In genomic region chr6:91718603-91719002, GRCm38 (mm10) we compare ENCODE assay signal across 7 mouse cellular contexts. TPM values are rescaled to one million over a fixed set of nuclear protein-coding genes. Genes with fewer than 3 reads are reported as not detected.
A peak's percentile ranks its signal among the peaks of the same experiment; 100 is the strongest.
DNase-seq lines count a peak whose midpoint lies in the region; ATAC-seq lines count a peak whose summit lies in the region.

No protein-coding gene starts in this region.

- H3K36me3 ChIP-seq in forebrain, embryonic 13.5 days (ENCODE audit: poor library complexity, severe bottlenecking), result peaks cover 19% of the 10 kb centered on the region
- H3K36me3 ChIP-seq in liver, embryonic 12.5 days, result peaks cover 23% of the 10 kb centered on the region
- 0 out of 2 replicates have a peak, but pooled peaks cover 6% of the 10 kb centered on the region for H3K36me3 ChIP-seq in stomach, embryonic 15.5 days

- peak overlapping the region; percentile 95 for H3K27ac ChIP-seq in forebrain, embryonic 13.5 days
- H3K27ac ChIP-seq in liver, embryonic 12.5 days, result peak overlapping the region; percentile 56
- H3K27ac ChIP-seq in stomach, embryonic 15.5 days, result 0 out of 2 replicates have a peak overlapping the region, but pooled peaks have one; percentile 51

- ATAC-seq in forebrain, embryonic 13.5 days, result peak; percentile 13; the same call in 1 of the 2 replicates
- no peak for ATAC-seq in liver, embryonic 12.5 days
- no peak for ATAC-seq in stomach, embryonic 15.5 days (ENCODE audit: insufficient read depth, low FRiP score, low read depth)

- 57% methylated on average over 3 of the region's 3 CpGs for WGBS in forebrain, embryonic 13.5 days
- WGBS in liver, embryonic 12.5 days (ENCODE audit: insufficient replicate concordance), result 61% methylated on average over 3 of the region's 3 CpGs
- whole genome bisulfite sequencing in stomach, embryonic 15.5 days, result 70% methylated on average over 3 of the region's 3 CpGs

- H3K4me2 ChIP-seq in forebrain, embryonic 13.5 days, result no peak overlapping the region
- no peak overlapping the region for H3K4me2 ChIP-seq in liver, embryonic 12.5 days
- no peak overlapping the region for H3K4me2 ChIP-seq in stomach, embryonic 15.5 days

- H3K27me3 ChIP-seq in forebrain, embryonic 13.5 days, result no peaks in the 10 kb centered on the region
- H3K27me3 ChIP-seq in liver, embryonic 12.5 days (replicated peaks), result no peaks in the 10 kb centered on the region
- H3K27me3 ChIP-seq in stomach, embryonic 15.5 days (replicated peaks), result no peaks in the 10 kb centered on the region

- peak; percentile 47 for DNase-seq in layer of hippocampus, adult 9-11 months
- no peak for DNase-seq in layer of hippocampus, postnatal 10 days (ENCODE audit: low spot score in 2 of 2)
- DNase-seq in spleen, adult 18-20 months, result no peak
- no peak for DNase-seq in adrenal gland, postnatal 4 days (ENCODE audit: low spot score in 2 of 2)

- no peaks in the 10 kb centered on the region for H3K9me3 ChIP-seq in forebrain, embryonic 13.5 days (replicated peaks)
- no peaks in the 10 kb centered on the region for H3K9me3 ChIP-seq in liver, embryonic 12.5 days (replicated peaks)
- H3K9me3 ChIP-seq in stomach, embryonic 15.5 days, result no peaks in the 10 kb centered on the region

- H3K9ac ChIP-seq in forebrain, embryonic 13.5 days, result peak overlapping the region; percentile 3; the same call in 1 of the 2 replicates
- no peak overlapping the region for H3K9ac ChIP-seq in liver, embryonic 12.5 days
- H3K9ac ChIP-seq in stomach, embryonic 15.5 days, result no peak overlapping the region

- H3K4me1 ChIP-seq in forebrain, embryonic 13.5 days, result peaks cover 51% of the 10 kb centered on the region
- peaks cover 43% of the 10 kb centered on the region for H3K4me1 ChIP-seq in liver, embryonic 12.5 days
- H3K4me1 ChIP-seq in stomach, embryonic 15.5 days, result peaks cover 22% of the 10 kb centered on the region

- H3K4me3 ChIP-seq in forebrain, embryonic 13.5 days, result no peak overlapping the region
- no peak overlapping the region for H3K4me3 ChIP-seq in liver, embryonic 12.5 days
- no peak overlapping the region for H3K4me3 ChIP-seq in stomach, embryonic 15.5 days (replicated peaks)

RNA-seq across cellular contexts. Expression of gene Slc6a6, which starts 34.8 kb away (rescaled TPM):
- total RNA-seq in layer of hippocampus, postnatal 10 days (2021), result 100 to 1,000 TPM; 177 to 193 TPM
- 68.2 and 73.1 TPM in 2 replicates for polyA plus RNA-seq in forebrain, embryonic 13.5 days (2015; fragmentation: Nextera tagmentation; extraction: Ambion mirVana)
- polyA plus RNA-seq in liver, embryonic 12.5 days (2016; fragmentation: Nextera tagmentation; extraction: Ambion mirVana), result 22.1 and 24.9 TPM in 2 replicates
- 54.6 and 63.0 TPM in 2 replicates for polyA plus RNA-seq in stomach, embryonic 15.5 days (2015; fragmentation: Nextera tagmentation; extraction: Ambion mirVana)
- 100 to 1,000 TPM; 314 to 322 TPM for total RNA-seq in adrenal gland, postnatal 4 days (2021)
